Comparison of ENCODE assay signal across 8 mouse cellular contexts in the genomic region with DNA sequence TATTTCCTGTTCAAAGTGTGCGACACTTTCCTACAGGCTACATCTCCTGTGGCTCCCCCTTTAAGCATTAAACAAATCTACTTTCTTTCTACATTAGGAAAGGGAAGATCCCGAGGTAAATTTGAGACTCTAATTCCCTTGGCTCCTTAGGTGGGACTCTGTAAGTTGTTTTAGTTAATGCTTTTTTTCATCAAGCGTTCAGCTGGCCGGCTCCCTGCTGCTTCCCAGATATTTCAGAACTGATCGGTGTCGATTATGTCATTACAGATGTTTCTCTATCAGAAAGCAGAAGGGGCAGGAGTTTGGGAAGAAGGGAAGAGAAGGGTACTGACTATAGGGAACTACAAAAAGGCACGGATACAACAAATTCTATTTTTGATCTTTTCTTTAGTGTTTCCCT. TPM values are rescaled to one million over a fixed set of nuclear protein-coding genes. Genes with fewer than 3 reads are reported as not detected.
A peak's percentile ranks its signal among the peaks of the same experiment; 100 is the strongest.
DNase-seq lines count a peak whose midpoint lies in the region; ATAC-seq and TF ChIP-seq lines count a peak whose summit lies in the region.

No protein-coding gene starts in this region.

- peaks cover 5% of the 10 kb centered on the region; the same call in 1 of the 2 replicates for H3K36me3 ChIP-seq in kidney, adult 2 months (ENCODE audit: control insufficient read depth, insufficient read depth, low read length)
- H3K36me3 ChIP-seq in hindbrain, embryonic 11.5 days (ENCODE audit: control insufficient read depth, insufficient read depth, low read length): peaks cover 3% of the 10 kb centered on the region; the same call in 1 of the 2 replicates
- H3K36me3 ChIP-seq in midbrain, embryonic 12.5 days: peaks cover 29% of the 10 kb centered on the region

- WGBS in kidney, adult 2 months: 7% methylated on average over 7 of the region's 7 CpGs
- WGBS in hindbrain, embryonic 11.5 days: 19% methylated on average over 7 of the region's 7 CpGs
- 24% methylated on average over 7 of the region's 7 CpGs for WGBS in midbrain, embryonic 12.5 days

- peaks cover 4% of the 10 kb centered on the region for H3K4me1 ChIP-seq in kidney, adult 2 months (ENCODE audit: control insufficient read depth, insufficient read depth, low read length)
- no peaks in the 10 kb centered on the region for H3K4me1 ChIP-seq in hindbrain, embryonic 11.5 days (replicated peaks; ENCODE audit: control insufficient read depth, insufficient read depth, low read length)
- H3K4me1 ChIP-seq in midbrain, embryonic 12.5 days: peaks cover 8% of the 10 kb centered on the region

- H3K4me2 ChIP-seq in hindbrain, embryonic 11.5 days (replicated peaks; ENCODE audit: low read depth, low read length): peak overlapping the region; percentile 60
- peak overlapping the region; percentile 75 for H3K4me2 ChIP-seq in midbrain, embryonic 12.5 days (replicated peaks)

- no peak for TF ChIP-seq CTCF in kidney, adult 2 months (conservative IDR thresholded peaks at IDR 0.05; ENCODE audit: insufficient read depth, insufficient read length, low read depth, low read length)

- no peak for ATAC-seq in hindbrain, embryonic 11.5 days (ENCODE audit: low FRiP score)
- no peak for ATAC-seq in midbrain, embryonic 12.5 days (ENCODE audit: low FRiP score, low read depth)

- no peaks in the 10 kb centered on the region for H3K27me3 ChIP-seq in kidney, adult 2 months (replicated peaks; ENCODE audit: control insufficient read depth, insufficient read depth, low read length)
- no peaks in the 10 kb centered on the region for H3K27me3 ChIP-seq in hindbrain, embryonic 11.5 days (ENCODE audit: control insufficient read depth, insufficient read depth, low read length)
- H3K27me3 ChIP-seq in midbrain, embryonic 12.5 days: 0 out of 2 replicates have a peak, but pooled peaks cover 9% of the 10 kb centered on the region

- no peak for DNase-seq in kidney, adult 2 months
- no peak for DNase-seq in kidney, postnatal 14 days
- DNase-seq in MN1 (ENCODE audit: low spot score): peak; percentile 42
- no peak for DNase-seq in hindbrain, embryonic 11.5 days (ENCODE audit: low spot score)
- no peak for DNase-seq in urinary bladder, adult 2 months (ENCODE audit: low spot score)
- no peak for DNase-seq in adrenal gland, postnatal 36 days
- no peak for DNase-seq in thymus, postnatal 10 days (ENCODE audit: low spot score in 2 of 2)

- peak overlapping the region; percentile 85 for H3K4me3 ChIP-seq in kidney, adult 2 months (ENCODE audit: insufficient read depth, low read depth, low read length)
- peak overlapping the region; percentile 100 for H3K4me3 ChIP-seq in hindbrain, embryonic 11.5 days (ENCODE audit: low read depth, low read length)
- peak overlapping the region; percentile 92 for H3K4me3 ChIP-seq in midbrain, embryonic 12.5 days

- H3K9ac ChIP-seq in hindbrain, embryonic 11.5 days (ENCODE audit: low read depth, low read length): peak overlapping the region; percentile 98
- H3K9ac ChIP-seq in midbrain, embryonic 12.5 days (replicated peaks): peak overlapping the region; percentile 98

- peak overlapping the region; percentile 91 for H3K27ac ChIP-seq in kidney, adult 2 months (ENCODE audit: insufficient read depth, low read depth, low read length)
- H3K27ac ChIP-seq in hindbrain, embryonic 11.5 days (ENCODE audit: low read depth, low read length): no peak overlapping the region
- H3K27ac ChIP-seq in midbrain, embryonic 12.5 days (replicated peaks): no peak overlapping the region

- no peak for TF ChIP-seq POLR2A in kidney, adult 2 months (IDR thresholded peaks at IDR 0.05; ENCODE audit: low read depth, low read length)

- no peaks in the 10 kb centered on the region for H3K9me3 ChIP-seq in hindbrain, embryonic 11.5 days (ENCODE audit: control insufficient read depth, low read length)
- H3K9me3 ChIP-seq in midbrain, embryonic 12.5 days: no peaks in the 10 kb centered on the region

RNA-seq across cellular contexts. Expression of a gene that starts 0.3 kb away (rescaled TPM):
- polyA plus RNA-seq in kidney, adult 2 months (2012; rRNA removed): 0.99 and 1.3 TPM in 2 replicates
- polyA plus RNA-seq in hindbrain, embryonic 11.5 days (2014; fragmentation: Nextera tagmentation; extraction: Ambion mirVana): 0.90 and 2.3 TPM in 2 replicates
- polyA plus RNA-seq in midbrain, embryonic 12.5 days (2016; fragmentation: Nextera tagmentation; extraction: Ambion mirVana): 2.0 and 2.3 TPM in 2 replicates
- 0.40 and 0.52 TPM in 2 replicates for polyA plus RNA-seq in urinary bladder, adult 2 months (2012; rRNA removed)
- total RNA-seq in adrenal gland, postnatal 36 days (2021): 1 to 10 TPM in 1 of 2 experiments, under 1 TPM in 1; 0.43 to 1.2 TPM

RNA-seq across cellular contexts. Expression of a gene that starts 0.9 kb away (rescaled TPM):
- 28.3 and 28.6 TPM in 2 replicates for polyA plus RNA-seq in kidney, adult 2 months (2012; rRNA removed)
- polyA plus RNA-seq in hindbrain, embryonic 11.5 days (2014; fragmentation: Nextera tagmentation; extraction: Ambion mirVana): 116 and 130 TPM in 2 replicates
- polyA plus RNA-seq in midbrain, embryonic 12.5 days (2016; fragmentation: Nextera tagmentation; extraction: Ambion mirVana): 126 and 132 TPM in 2 replicates
- 31.2 and 40.7 TPM in 2 replicates for polyA plus RNA-seq in urinary bladder, adult 2 months (2012; rRNA removed)
- 10 to 100 TPM; 77.0 to 78.2 TPM for total RNA-seq in adrenal gland, postnatal 36 days (2021)

RNA-seq across cellular contexts. Expression of a gene that starts 8.1 kb away (rescaled TPM):
- 0.59 and 0.81 TPM in 2 replicates for polyA plus RNA-seq in kidney, adult 2 months (2012; rRNA removed)
- 0.63 TPM in 1 of 2 replicates, not detected in the other for polyA plus RNA-seq in hindbrain, embryonic 11.5 days (2014; fragmentation: Nextera tagmentation; extraction: Ambion mirVana)
- 0.24 and 0.79 TPM in 2 replicates for polyA plus RNA-seq in midbrain, embryonic 12.5 days (2016; fragmentation: Nextera tagmentation; extraction: Ambion mirVana)
- 0.13 and 0.14 TPM in 2 replicates for polyA plus RNA-seq in urinary bladder, adult 2 months (2012; rRNA removed)
- total RNA-seq in adrenal gland, postnatal 36 days (2021): under 1 TPM in 1 of 2 experiments, not detected in 1; 0.20 TPM

RNA-seq across cellular contexts. Expression of a gene that starts 19.1 kb away (rescaled TPM):
- 262 and 431 TPM in 2 replicates for polyA plus RNA-seq in kidney, adult 2 months (2012; rRNA removed)
- 100 and 105 TPM in 2 replicates for polyA plus RNA-seq in hindbrain, embryonic 11.5 days (2014; fragmentation: Nextera tagmentation; extraction: Ambion mirVana)
- polyA plus RNA-seq in midbrain, embryonic 12.5 days (2016; fragmentation: Nextera tagmentation; extraction: Ambion mirVana): 114 and 117 TPM in 2 replicates
- 152 and 198 TPM in 2 replicates for polyA plus RNA-seq in urinary bladder, adult 2 months (2012; rRNA removed)
- 100 to 1,000 TPM; 173 to 208 TPM for total RNA-seq in adrenal gland, postnatal 36 days (2021)

RNA-seq across cellular contexts. Expression of a gene that starts 22.9 kb away (rescaled TPM):
- polyA plus RNA-seq in kidney, adult 2 months (2012; rRNA removed): 0.74 and 1.1 TPM in 2 replicates
- polyA plus RNA-seq in hindbrain, embryonic 11.5 days (2014; fragmentation: Nextera tagmentation; extraction: Ambion mirVana): 0.69 and 0.95 TPM in 2 replicates
- 0.84 and 0.94 TPM in 2 replicates for polyA plus RNA-seq in midbrain, embryonic 12.5 days (2016; fragmentation: Nextera tagmentation; extraction: Ambion mirVana)
- polyA plus RNA-seq in urinary bladder, adult 2 months (2012; rRNA removed): 0.17 and 0.18 TPM in 2 replicates
- total RNA-seq in adrenal gland, postnatal 36 days (2021): 10 to 100 TPM; 11.3 to 12.3 TPM
